Mouse (Mus musculus) liver, adult 2 months (tissue): ENCODE measurements around the gene Pkd1.

Experiments
- CTCF ChIP-seq: fragments of 200-500 bp; IDR thresholded peaks from 2 replicates; pipeline ENCODE4 v1.5.1; 2011; ENCODE audit warnings: low read depth, low read length, control low read depth
- POLR2A ChIP-seq: fragments of 200-500 bp; IDR thresholded peaks from 2 replicates; pipeline ENCODE4 v1.6.1; 2011; ENCODE audit warnings: low read length, control low read depth; ENCODE audit not compliant: insufficient read depth; ENCODE audit errors: extremely low read depth

DNA sequence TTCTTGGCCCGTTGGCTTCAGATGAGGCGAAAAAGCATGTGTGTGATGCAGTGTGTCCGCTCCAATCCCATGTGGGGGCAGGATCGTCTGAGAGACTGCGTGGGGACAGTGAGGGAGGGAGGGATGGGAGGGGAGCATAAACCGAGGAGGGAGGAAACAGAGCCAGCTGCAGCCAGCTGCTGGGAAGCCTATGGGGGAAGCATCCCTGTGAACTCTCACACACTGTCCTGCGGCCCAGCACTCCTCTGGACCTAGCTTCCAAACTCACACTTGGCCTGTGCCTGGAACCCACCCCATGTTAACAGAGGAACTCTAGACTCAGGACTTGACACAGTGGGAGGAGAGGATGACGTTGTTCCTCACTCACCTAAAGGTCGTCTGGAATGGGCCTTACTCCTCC is 89.2 kb downstream of the Pkd1 start:
- no peak for TF ChIP-seq CTCF
- TF ChIP-seq POLR2A: no peak
